Mouse (Mus musculus) liver, embryonic 11.5 days (tissue): Measurements from ENCODE around the gene Paqr3. TPM values are rescaled to one million over a fixed set of nuclear protein-coding genes. Genes with fewer than 3 reads are reported as not detected.
A peak's percentile ranks its signal among the peaks of the same experiment; 100 is the strongest.

Source experiments
- ATAC-seq: fragments of 200-750 bp; cut with Nextera tagmentation; replicated peaks from 2 replicates; pipeline ENCODE4 v1.8.0; 2017; ENCODE audit warnings: moderate number of reproducible peaks, mild to moderate bottlenecking, moderate TSS enrichment, moderate library complexity; ENCODE audit not compliant: low FRiP score
- DNase-seq: peaks from one replicate; pipeline ENCODE4 v3.0.0-alpha.2; 2017; ENCODE audit warnings: low spot score
- H3K27ac ChIP-seq: fragments of 300-500 bp; sonication (generic); 2 replicates; pipeline ENCODE4 v1.5.1; 2014; ENCODE audit warnings: mild to moderate bottlenecking, low read depth, low read length, control low read depth
- H3K27me3 ChIP-seq: fragments of 300-500 bp; sonication (generic); replicated peaks from 2 replicates; pipeline ENCODE4 v1.6.1; 2014; ENCODE audit warnings: low read length, mixed read lengths; ENCODE audit not compliant: control insufficient read depth, insufficient read depth
- H3K36me3 ChIP-seq: fragments of 300-500 bp; sonication (generic); 2 replicates; pipeline ENCODE4 v1.6.1; 2014; ENCODE audit warnings: mild to moderate bottlenecking, low read length, moderate library complexity, mixed read lengths; ENCODE audit not compliant: control insufficient read depth, insufficient read depth
- H3K4me1 ChIP-seq: fragments of 300-500 bp; sonication (generic); replicated peaks from 2 replicates; pipeline ENCODE4 v1.6.1; 2014; ENCODE audit warnings: low read length, mixed read lengths; ENCODE audit not compliant: control insufficient read depth, insufficient read depth
- H3K4me2 ChIP-seq: fragments of 300-500 bp; sonication (generic); 2 replicates; pipeline ENCODE4 v1.6.1; 2014; ENCODE audit warnings: mild to moderate bottlenecking, control low read depth, moderate library complexity
- H3K4me3 ChIP-seq: fragments of 300-500 bp; sonication (generic); 2 replicates; pipeline ENCODE4 v1.5.1; 2014; ENCODE audit warnings: low read depth, low read length, control low read depth
- H3K9ac ChIP-seq: fragments of 300-500 bp; sonication (generic); 2 replicates; pipeline ENCODE4 v1.6.1; 2014; ENCODE audit warnings: low read depth, low read length, control low read depth
- H3K9me3 ChIP-seq: fragments of 300-500 bp; sonication (generic); 2 replicates; pipeline ENCODE4 v1.6.1; 2016; ENCODE audit warnings: low read length, inconsistent platforms, mixed read lengths; ENCODE audit not compliant: control insufficient read depth
- WGBS: fragments of 180-500 bp; shearing (Covaris S2); extraction: QIAGEN DNeasy Blood & Tissue Kit; methylation state at CpG from one replicate; pipeline ENCODE4 v1.1.7; 2014; 5-methylcytosine and 5-hydroxymethylcytosine counted together
- polyA plus RNA-seq: library from polyadenylated mRNA; unstranded; fragments of >200 nt; fragmentation: Nextera tagmentation; extraction: Ambion mirVana; gene quantifications from 2 replicates; pipeline ENCODE4 v1.2.1, GENCODE M21; 2014

Gene Paqr3
- polyA plus RNA-seq, 1 experiment from 2014 or later, result 1.9 TPM

DNA sequence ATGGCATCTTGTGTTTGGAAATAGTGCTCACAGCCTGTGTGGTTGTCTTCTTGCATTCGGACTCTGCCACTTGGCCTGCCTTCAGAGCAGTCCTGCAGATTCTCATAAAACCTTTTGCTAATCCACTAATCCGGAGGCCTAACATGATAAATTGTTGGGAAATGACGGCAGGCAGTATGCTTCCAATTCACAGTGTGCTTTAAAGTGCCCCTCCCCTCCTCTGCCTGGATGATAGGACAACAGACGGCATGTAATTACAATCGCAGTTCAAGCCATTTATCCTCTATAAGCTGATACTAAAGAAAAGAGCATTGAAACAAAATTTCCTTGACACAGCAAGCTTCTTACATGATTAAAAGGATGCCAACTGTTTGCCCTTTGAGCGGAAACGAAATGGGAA, 33.7 kb downstream of the Paqr3 start:
- Histone ChIP-seq H3K4me3 (no peak overlapping the region), H3K27me3 (no peaks in the 10 kb centered on the region), H3K9ac (no peak overlapping the region), H3K4me1 (no peaks in the 10 kb centered on the region), H3K4me2 (no peak overlapping the region), H3K9me3 (no peaks in the 10 kb centered on the region), H3K36me3 (peaks cover 6% of the 10 kb centered on the region; the same call in 1 of the 2 replicates), H3K27ac (no peak overlapping the region)
- WGBS, result 78% methylated on average over 7 of the region's 7 CpGs
- ATAC-seq, result no peak
- peak; percentile 10 for DNase-seq

DNA sequence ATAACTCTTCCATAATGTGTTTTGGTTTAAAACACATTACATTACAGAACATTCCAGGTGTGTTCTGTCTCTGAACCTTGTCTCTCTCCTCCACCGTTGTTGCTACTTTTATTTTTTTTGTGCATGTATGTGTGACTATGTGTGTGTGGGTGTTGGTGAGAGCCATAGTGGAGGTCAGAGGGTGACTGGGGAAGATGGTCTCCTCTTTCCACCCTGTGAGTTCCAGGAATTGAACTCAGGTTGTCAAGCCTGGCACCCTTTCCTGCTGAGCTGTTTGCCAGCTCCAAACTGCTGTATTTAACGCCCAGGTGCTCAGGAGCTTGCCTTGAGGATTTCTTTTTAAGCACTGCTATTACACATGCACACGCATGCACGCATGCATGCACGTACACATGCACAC, 35.2 kb downstream of the Paqr3 start:
- no peak overlapping the region for H3K4me2 ChIP-seq
- no peak overlapping the region for H3K27ac ChIP-seq
- ATAC-seq (no peak), DNase-seq (peak; percentile 28)
- H3K27me3 ChIP-seq, result no peaks in the 10 kb centered on the region
- H3K4me1 ChIP-seq, result no peaks in the 10 kb centered on the region
- 94% methylated on average over 5 of the region's 5 CpGs for WGBS
- no peak overlapping the region for H3K4me3 ChIP-seq
- peaks cover 6% of the 10 kb centered on the region; the same call in 1 of the 2 replicates for H3K36me3 ChIP-seq
- no peak overlapping the region for H3K9ac ChIP-seq
- H3K9me3 ChIP-seq, result no peaks in the 10 kb centered on the region

DNA sequence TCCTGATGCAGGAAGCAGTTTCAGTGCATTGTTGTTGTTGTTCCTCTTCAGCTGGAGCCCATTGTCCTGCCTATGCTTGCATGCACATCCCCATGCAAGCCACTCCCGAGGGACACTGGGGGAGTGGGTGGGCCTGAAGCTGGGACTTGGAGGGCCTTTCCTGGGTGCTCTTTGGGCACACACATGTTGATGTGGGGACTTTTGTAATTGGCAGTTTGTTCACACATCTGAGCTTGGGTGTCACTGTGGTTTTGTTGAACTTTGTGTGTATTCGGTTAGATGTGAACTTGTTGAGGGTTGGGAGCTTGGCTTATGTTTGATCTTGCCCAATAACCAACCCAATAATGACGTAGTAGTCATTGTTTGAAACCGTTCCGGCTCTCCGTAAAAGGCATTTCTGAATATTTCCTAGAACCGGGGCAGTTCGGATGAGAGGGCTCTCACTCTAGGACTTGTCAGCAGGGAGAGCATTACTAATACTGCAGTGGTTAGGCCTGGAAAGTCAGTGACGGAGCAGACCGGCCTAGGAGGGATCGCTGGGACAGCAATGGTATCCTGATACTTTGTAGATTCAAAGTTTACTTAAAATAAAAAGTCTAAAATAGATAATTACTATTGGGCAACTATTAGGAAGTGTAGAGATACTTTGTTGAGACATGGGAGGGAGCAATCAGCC, 35.8 kb downstream of the Paqr3 start:
- WGBS, result 93% methylated on average over 11 of the region's 11 CpGs
- H3K36me3 ChIP-seq, result peaks cover 10% of the 10 kb centered on the region
- no peak overlapping the region for H3K27ac ChIP-seq
- H3K4me1 ChIP-seq, result no peaks in the 10 kb centered on the region
- no peak overlapping the region for H3K9ac ChIP-seq
- peak; percentile 20 for DNase-seq
- H3K9me3 ChIP-seq, result no peaks in the 10 kb centered on the region
- no peak overlapping the region for H3K4me3 ChIP-seq
- no peak for ATAC-seq
- H3K27me3 ChIP-seq, result no peaks in the 10 kb centered on the region
- no peak overlapping the region for H3K4me2 ChIP-seq

DNA sequence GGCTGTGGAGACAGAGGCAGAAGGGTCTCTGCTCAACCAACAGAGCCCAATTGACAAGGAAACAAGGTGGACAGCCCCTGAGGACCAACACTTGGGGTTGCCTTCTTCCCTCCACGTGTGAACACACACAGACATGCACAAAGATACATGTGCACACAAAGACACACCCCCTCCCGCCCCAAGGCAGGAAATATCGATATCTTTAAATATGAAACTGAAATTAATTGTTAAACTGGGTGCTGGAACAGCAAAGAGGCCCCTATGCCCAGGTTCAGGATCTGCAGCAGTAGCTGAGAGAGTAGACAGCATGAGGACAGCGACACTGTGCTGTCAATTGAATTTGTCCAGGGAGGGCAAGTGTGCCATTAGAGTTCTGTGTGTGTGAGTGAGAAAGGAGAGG, 45.6 kb downstream of the Paqr3 start:
- Histone ChIP-seq H3K4me3 (no peak overlapping the region), H3K36me3 (peaks cover 39% of the 10 kb centered on the region), H3K4me1 (no peaks in the 10 kb centered on the region), H3K4me2 (no peak overlapping the region), H3K27me3 (no peaks in the 10 kb centered on the region), H3K27ac (no peak overlapping the region), H3K9me3 (no peaks in the 10 kb centered on the region), H3K9ac (no peak overlapping the region)
- WGBS, result 90% methylated on average over 4 of the region's 4 CpGs
- ATAC-seq (no peak), DNase-seq (no peak)

DNA sequence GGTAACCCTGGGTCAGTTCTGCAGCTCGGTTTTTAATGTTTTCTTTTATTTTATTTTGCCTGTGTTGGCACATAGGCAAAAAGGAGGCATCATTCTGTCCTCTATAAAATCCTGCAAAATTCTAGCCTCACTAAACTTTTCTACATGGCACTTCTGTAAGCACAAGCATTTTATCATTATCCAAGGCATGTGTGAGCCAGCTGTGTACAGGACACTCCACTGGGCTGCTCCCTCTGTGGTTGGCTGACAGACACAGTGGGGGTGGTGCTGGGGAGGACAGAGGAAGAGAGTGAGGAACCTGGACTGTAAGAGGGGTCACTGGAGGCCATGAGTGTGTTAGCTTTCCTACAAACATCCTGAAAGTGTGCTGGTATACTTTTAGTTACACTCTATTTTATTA, 49.4 kb downstream of the Paqr3 start:
- H3K9me3 ChIP-seq, result no peaks in the 10 kb centered on the region
- H3K9ac ChIP-seq, result no peak overlapping the region
- peaks cover 39% of the 10 kb centered on the region for H3K36me3 ChIP-seq
- no peaks in the 10 kb centered on the region for H3K27me3 ChIP-seq
- no peak overlapping the region for H3K4me2 ChIP-seq
- no peak overlapping the region for H3K4me3 ChIP-seq
- ATAC-seq (no peak), DNase-seq (no peak)
- no peak overlapping the region for H3K27ac ChIP-seq
- H3K4me1 ChIP-seq, result no peaks in the 10 kb centered on the region
- 73% methylated on average over 1 of the region's 1 CpGs for WGBS

DNA sequence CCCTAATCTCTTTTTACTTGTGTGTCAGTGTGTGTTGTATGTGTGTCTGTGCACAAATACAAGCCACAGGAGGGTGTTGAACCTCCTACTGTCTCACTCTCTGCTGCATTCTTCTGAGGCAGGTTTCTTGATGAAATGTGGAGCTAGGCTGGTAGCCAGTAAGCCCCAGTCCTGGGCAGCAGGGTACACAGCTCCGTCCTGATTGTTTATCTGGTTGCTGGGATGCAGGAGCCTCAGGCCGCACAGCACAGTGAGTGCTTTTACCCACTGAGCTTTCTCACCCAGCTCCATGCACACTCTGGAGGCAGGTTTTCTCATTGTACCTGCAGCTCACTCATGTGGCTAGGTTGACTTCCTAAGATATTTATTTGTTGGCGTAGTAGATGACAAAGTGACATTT, 50.5 kb downstream of the Paqr3 start:
- no peaks in the 10 kb centered on the region for H3K4me1 ChIP-seq
- H3K27me3 ChIP-seq, result no peaks in the 10 kb centered on the region
- H3K27ac ChIP-seq, result no peak overlapping the region
- WGBS, result 76% methylated on average over 3 of the region's 3 CpGs
- H3K9ac ChIP-seq, result no peak overlapping the region
- H3K9me3 ChIP-seq, result no peaks in the 10 kb centered on the region
- ATAC-seq (no peak), DNase-seq (no peak)
- H3K4me2 ChIP-seq, result no peak overlapping the region
- no peak overlapping the region for H3K4me3 ChIP-seq
- H3K36me3 ChIP-seq, result peaks cover 38% of the 10 kb centered on the region

DNA sequence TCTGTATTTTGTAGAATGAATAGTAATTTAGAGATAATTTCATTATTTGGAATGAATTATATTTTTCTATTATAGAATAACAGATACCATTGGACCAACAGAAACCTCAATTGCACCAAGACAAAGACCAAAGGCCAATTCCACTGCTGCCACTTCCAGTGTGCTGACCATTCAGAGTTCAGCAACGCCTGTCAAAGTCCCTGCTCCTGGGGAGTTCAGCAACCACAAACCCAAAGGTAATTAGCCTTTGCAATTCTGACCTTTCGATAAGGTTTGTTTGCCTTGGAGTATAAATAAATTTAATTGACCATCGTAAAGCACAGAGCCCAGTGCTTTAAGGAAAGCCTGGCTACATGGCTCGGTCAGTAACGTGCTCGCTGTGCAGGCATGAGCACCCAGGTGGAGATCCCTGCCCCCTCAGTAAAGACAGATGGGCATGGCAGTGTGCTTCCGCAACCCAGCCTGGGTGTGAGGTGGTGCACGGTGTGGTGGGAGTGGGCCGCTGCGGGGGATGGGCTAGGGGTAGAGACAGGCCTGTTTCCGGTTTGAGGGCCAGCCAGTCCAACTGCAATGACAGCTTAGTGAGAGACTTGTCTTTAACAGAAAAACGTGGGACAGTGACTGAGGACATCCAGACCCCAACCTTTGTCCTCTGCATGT, 54.5 kb downstream of the Paqr3 start:
- ATAC-seq, result no peak; the same call in 1 of the 2 replicates
- Histone ChIP-seq H3K9ac (no peak overlapping the region), H3K36me3 (peaks cover 24% of the 10 kb centered on the region; the same call in 1 of the 2 replicates), H3K4me2 (no peak overlapping the region), H3K27ac (no peak overlapping the region), H3K9me3 (no peaks in the 10 kb centered on the region), H3K27me3 (no peaks in the 10 kb centered on the region), H3K4me1 (peaks cover 2% of the 10 kb centered on the region; the same call in 1 of the 2 replicates), H3K4me3 (no peak overlapping the region)
- no peak for DNase-seq
- WGBS, result 76% methylated on average over 12 of the region's 12 CpGs

DNA sequence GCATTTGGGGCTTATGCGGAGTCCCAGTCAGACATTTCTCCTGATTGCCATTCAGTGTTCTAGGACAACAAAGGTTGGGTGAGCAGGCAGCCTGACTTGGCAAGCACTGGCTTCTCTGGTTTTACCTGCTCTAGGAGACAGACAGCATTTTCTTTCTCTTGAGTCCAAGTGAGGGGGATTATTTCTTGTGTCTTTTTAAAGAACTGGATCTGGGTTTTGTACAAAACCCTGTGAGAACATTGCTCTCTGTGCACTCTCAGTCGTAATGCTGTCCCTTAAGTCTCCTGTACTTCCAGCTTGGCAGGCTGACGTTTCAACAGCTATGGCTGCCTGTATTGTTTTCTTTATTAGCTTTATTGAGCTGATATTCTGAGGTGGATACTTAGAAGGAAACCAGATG, 55.0 kb downstream of the Paqr3 start:
- H3K27me3 ChIP-seq, result no peaks in the 10 kb centered on the region
- peaks cover 23% of the 10 kb centered on the region; the same call in 1 of the 2 replicates for H3K36me3 ChIP-seq
- no peak overlapping the region for H3K4me2 ChIP-seq
- ATAC-seq, result no peak
- H3K9ac ChIP-seq, result no peak overlapping the region
- no peaks in the 10 kb centered on the region for H3K9me3 ChIP-seq
- H3K4me3 ChIP-seq, result no peak overlapping the region
- no peak overlapping the region for H3K27ac ChIP-seq
- peaks cover 2% of the 10 kb centered on the region; the same call in 1 of the 2 replicates for H3K4me1 ChIP-seq
- 86% methylated on average over 3 of the region's 3 CpGs for WGBS
- no peak for DNase-seq
